Mouse (Mus musculus) kidney, adult 2 months (tissue): ENCODE data around the gene Cdc37l1. TPM values are rescaled to one million over a fixed set of nuclear protein-coding genes. Genes with fewer than 3 reads are reported as not detected.

Source experiments
- DNase-seq: peaks from one replicate; pipeline ENCODE4 v3.0.0; 2021
- H3K27ac ChIP-seq: fragments of 200-500 bp; 2 replicates; pipeline ENCODE4 v1.5.1; 2012; ENCODE audit warnings: low read depth, low read length, control low read depth, inconsistent platforms; ENCODE audit not compliant: insufficient read depth
- H3K27me3 ChIP-seq: fragments of 200-500 bp; replicated peaks from 2 replicates; pipeline ENCODE4 v1.6.1; 2012; ENCODE audit warnings: mild to moderate bottlenecking, moderate library complexity, low read length, inconsistent platforms; ENCODE audit not compliant: control insufficient read depth, insufficient read depth
- H3K36me3 ChIP-seq: fragments of 200-500 bp; 2 replicates; pipeline ENCODE4 v1.6.1; 2012; ENCODE audit warnings: mild to moderate bottlenecking, moderate library complexity, low read length, inconsistent platforms; ENCODE audit not compliant: control insufficient read depth, insufficient read depth
- H3K4me1 ChIP-seq: fragments of 200-500 bp; 2 replicates; pipeline ENCODE4 v1.6.1; 2011; ENCODE audit warnings: low read length; ENCODE audit not compliant: control insufficient read depth, insufficient read depth
- H3K4me3 ChIP-seq: fragments of 200-500 bp; 2 replicates; pipeline ENCODE4 v1.5.1; 2011; ENCODE audit warnings: mild to moderate bottlenecking, low read depth, low read length, control low read depth; ENCODE audit not compliant: insufficient read depth
- CTCF ChIP-seq: fragments of 200-500 bp; conservative IDR thresholded peaks from 2 replicates; pipeline ENCODE4 v1.5.1; 2011; ENCODE audit warnings: low read depth, mild to moderate bottlenecking, control low read depth, low read length, moderate library complexity, mixed read lengths; ENCODE audit not compliant: insufficient read depth, insufficient read length
- POLR2A ChIP-seq: fragments of 200-500 bp; IDR thresholded peaks from one replicate; pipeline ENCODE4 v1.6.1; 2011; ENCODE audit warnings: low read depth, low read length, control low read depth
- WGBS: fragments of 180-500 bp; shearing (Covaris S2); methylation state at CpG from one replicate; pipeline ENCODE4 v1.1.7; 2018; 5-methylcytosine and 5-hydroxymethylcytosine counted together
- polyA plus RNA-seq: library from polyadenylated mRNA; depleted of rRNA; stranded (reverse); fragments of >200 nt; gene quantifications from 2 replicates; pipeline ENCODE4 v1.2.3, GENCODE M21; 2012

The Cdc37l1 gene
- polyA plus RNA-seq, 1 experiment, result 15.6 TPM

DNA sequence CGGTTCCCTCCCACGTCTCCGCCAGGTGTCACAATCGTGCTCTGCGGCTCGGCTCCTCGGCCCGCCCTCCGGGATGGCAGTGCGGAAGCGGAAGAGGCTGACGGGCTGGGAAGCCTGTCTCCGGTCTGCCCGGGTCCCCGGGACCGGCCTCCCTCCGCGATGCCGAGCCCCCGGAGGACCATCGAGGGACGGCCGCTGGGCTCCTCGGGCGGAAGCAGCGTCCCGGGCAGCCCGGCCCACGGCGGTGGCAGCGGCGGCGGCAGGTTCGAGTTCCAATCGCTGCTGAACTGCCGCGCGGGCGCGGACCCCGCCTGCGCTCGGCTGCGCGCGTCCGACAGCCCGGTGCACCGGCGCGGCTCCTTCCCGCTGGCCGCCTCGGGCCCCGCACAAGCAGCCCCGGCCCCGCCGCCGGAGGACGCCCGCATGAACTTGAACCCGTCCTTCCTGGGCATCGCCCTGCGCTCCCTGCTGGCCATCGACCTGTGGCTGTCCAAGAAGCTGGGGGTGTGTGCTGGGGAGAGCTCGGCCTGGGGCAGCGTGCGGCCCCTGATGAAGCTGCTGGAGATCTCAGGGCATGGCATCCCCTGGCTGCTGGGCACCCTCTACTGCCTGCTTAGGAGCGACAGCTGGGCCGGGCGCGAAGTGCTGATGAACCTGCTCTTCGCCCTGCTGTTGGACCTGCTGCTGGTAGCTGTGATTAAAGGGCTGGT is 26.2 kb upstream of the Cdc37l1 start, which contains the start of gene Plpp6:
Gene Plpp6 (plus strand): TSS at position 112 of the 710 bp plus-strand sequence.
- 1% methylated on average over 73 of the region's 73 CpGs for WGBS
- DNase-seq, result peak; percentile 92
- peak within 1 kb of the TSS; percentile 60 for H3K4me3 ChIP-seq
- peak; percentile 23 for TF ChIP-seq POLR2A
- TF ChIP-seq CTCF, result peak; percentile 60
- H3K4me1 ChIP-seq, result peaks cover 10% of the 10 kb centered on the region
- peak within 1 kb of the TSS; percentile 62 for H3K27ac ChIP-seq
- H3K36me3 ChIP-seq, result no peaks in the 10 kb centered on the region
- no peaks in the 10 kb centered on the region for H3K27me3 ChIP-seq

DNA sequence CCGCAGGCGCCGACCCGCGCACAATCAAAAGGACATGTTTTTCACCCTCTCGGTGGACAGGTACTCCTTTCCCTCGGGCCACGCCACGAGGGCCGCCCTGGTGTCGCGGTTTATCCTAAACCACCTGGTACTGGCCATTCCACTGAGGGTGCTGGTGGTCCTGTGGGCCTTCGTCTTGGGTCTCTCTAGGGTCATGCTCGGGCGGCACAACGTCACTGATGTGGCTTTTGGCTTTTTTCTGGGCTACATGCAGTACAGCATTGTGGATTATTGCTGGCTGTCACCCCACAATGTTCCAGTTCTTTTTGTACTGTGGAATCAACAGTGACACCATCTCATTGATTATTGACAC is 25.6 kb upstream of the Cdc37l1 start:
- no peak for DNase-seq
- Histone ChIP-seq H3K27ac (no peak overlapping the region), H3K4me1 (peaks cover 10% of the 10 kb centered on the region), H3K27me3 (no peaks in the 10 kb centered on the region), H3K36me3 (no peaks in the 10 kb centered on the region), H3K4me3 (peak overlapping the region; percentile 60)
- TF ChIP-seq CTCF (no peak), POLR2A (no peak)
- 10% methylated on average over 16 of the region's 16 CpGs for WGBS

DNA sequence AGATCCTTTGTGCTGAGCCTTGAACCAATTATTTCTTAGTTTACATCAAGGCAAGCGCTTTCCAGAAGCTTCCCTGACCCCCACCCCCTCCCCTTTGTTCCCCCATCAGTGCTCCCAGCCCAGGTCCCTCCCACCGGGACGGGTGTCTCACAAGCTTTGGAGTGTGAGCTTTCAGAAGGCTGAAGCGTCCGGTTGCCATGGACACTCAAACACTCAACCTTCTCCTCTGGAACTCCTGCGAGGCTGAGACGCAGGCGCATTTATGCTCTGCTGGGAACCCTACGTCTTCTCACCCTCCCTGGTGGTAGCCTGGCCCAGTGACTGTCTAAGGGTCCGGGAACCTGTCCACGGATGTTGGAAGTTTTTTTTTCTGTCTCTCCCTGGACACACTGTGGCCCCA is 22.5 kb upstream of the Cdc37l1 start, which contains the start of gene 4430402I18Rik:
Gene 4430402I18Rik (minus strand): TSS at position 149 of the 400 bp plus-strand sequence.
- H3K4me3 ChIP-seq, result no peak within 1 kb of the TSS
- no peak for DNase-seq
- TF ChIP-seq POLR2A (no peak), CTCF (no peak)
- H3K27ac ChIP-seq, result no peak within 1 kb of the TSS
- peaks cover 10% of the 10 kb centered on the region for H3K4me1 ChIP-seq
- 52% methylated on average over 11 of the region's 11 CpGs for WGBS
- no peaks in the 10 kb centered on the region for H3K27me3 ChIP-seq
- no peaks in the 10 kb centered on the region for H3K36me3 ChIP-seq

DNA sequence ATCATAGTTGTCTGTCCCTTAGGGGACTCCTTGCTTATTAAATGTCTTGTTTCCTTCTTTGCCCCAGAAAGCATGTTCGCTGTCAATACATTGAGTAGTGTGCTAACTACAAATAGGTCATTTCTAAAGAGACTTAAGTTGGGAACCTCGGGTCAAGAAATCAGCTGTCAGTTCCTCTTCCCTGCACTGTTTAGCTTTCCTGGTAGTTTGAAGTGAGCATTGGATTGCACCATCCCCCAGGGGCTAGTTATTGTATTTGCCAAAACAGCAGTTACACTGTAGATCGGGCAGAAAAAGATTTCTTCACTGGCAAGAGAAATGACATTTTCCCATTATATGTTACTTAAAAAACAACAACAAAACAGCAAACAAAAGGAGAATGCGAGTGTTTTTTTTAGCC is 22.0 kb upstream of the Cdc37l1 start:
- H3K4me3 ChIP-seq, result no peak overlapping the region
- peaks cover 10% of the 10 kb centered on the region for H3K4me1 ChIP-seq
- no peak for TF ChIP-seq CTCF
- no peak for TF ChIP-seq POLR2A
- H3K27ac ChIP-seq, result no peak overlapping the region
- H3K36me3 ChIP-seq, result no peaks in the 10 kb centered on the region
- no peak for DNase-seq
- no peaks in the 10 kb centered on the region for H3K27me3 ChIP-seq
- WGBS, result 76% methylated on average over 4 of the region's 4 CpGs

DNA sequence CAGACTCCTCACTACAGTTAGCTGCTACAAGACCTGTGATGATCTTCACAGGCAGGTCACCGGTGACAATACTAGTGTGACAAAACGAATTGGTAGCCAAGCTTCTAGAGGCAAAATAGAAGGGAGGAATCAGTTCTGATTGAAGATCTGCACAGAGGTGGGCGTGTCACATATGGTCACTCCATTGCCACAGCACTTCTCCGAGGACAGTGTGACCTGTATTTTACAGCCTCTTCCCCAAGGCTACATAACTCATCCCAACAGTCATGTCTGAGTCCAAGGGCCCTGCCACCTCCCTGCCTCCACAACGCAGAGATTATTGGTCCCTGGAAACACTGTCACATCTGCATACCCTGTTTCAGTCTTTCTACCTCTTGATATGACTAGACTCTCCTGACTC is 20.9 kb upstream of the Cdc37l1 start:
- Histone ChIP-seq H3K36me3 (no peaks in the 10 kb centered on the region), H3K27ac (no peak overlapping the region), H3K4me3 (no peak overlapping the region), H3K4me1 (peaks cover 10% of the 10 kb centered on the region), H3K27me3 (no peaks in the 10 kb centered on the region; the same call in 1 of the 2 replicates)
- TF ChIP-seq CTCF (no peak), POLR2A (no peak)
- 78% methylated on average over 5 of the region's 5 CpGs for WGBS
- DNase-seq, result no peak

DNA sequence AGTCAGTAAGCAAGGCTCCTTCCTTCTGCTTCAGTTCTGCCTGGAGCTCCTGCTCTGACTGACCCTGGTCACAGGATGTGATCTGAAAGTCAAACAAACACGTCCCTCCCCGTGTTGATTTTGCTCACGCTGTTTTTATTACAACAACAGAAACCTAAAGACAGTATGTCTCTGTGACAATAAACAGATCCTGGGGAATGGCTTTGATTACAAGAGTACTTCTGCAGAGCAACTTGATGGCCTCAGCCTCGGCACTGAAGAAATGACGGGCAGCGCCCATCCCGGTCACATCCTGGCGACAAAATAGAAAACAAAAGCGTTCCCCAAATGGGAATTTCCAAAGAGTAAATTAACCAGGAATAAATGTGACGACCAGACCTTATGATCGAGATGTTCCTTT is 19.9 kb upstream of the Cdc37l1 start:
- Histone ChIP-seq H3K4me3 (no peak overlapping the region), H3K27me3 (no peaks in the 10 kb centered on the region; the same call in 1 of the 2 replicates), H3K36me3 (no peaks in the 10 kb centered on the region), H3K4me1 (peaks cover 5% of the 10 kb centered on the region), H3K27ac (no peak overlapping the region; the same call in 1 of the 2 replicates)
- DNase-seq, result peak; percentile 16
- TF ChIP-seq POLR2A (no peak), CTCF (no peak)
- 57% methylated on average over 11 of the region's 11 CpGs for WGBS

DNA sequence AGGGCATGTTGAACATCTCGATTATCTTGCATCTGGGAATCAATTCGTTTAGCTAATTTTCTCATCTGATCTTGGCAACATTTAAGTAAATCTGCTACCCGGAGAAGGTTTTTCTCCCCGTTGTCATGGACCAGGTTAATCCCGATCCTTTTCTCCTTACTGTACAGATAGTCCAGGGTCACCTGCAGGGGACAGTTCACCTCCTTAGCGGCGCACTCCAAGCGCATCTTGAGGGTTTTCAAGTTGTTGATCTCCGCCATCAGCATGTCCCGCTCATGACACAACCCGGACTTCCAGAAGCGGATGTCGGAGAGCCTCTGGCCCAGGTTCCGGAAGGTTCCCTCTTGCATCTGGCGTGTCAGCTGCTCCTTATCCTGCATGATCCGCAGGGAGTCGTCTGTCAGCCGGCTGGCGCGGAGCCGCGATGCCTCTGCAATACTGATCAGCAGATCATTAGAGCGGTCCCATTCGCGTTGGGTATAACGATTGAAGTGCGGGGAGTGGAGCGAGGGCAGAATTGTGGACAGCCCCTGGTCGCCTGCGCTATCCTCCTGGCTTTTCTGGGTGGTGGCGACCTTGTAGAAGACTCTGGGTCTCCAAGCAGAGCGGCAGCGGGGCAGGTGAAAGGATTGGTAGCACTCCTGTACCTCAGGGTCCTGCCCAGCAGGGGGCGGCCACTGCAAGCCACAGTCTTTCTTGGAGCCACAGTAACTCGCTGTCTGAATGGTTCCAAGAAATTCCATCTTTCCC is 15.1 kb upstream of the Cdc37l1 start:
- Histone ChIP-seq H3K4me1 (no peaks in the 10 kb centered on the region), H3K36me3 (no peaks in the 10 kb centered on the region), H3K4me3 (peak overlapping the region; percentile 33), H3K27ac (no peak overlapping the region), H3K27me3 (no peaks in the 10 kb centered on the region; the same call in 1 of the 2 replicates)
- TF ChIP-seq CTCF (peak; percentile 86), POLR2A (no peak)
- peak; percentile 90 for DNase-seq
- 23% methylated on average over 35 of the region's 35 CpGs for WGBS
